Comparison of ENCODE assay signal across 20 mouse cellular contexts in genomic region chr1:180415064-180415463, GRCm38 (mm10).
"Had no signal": no experiment of that assay in that cellular context is flagged by ENCODE, and none has a peak within 500 bp of the region (broad histone marks: within the 10 kb centered on the region; RNA-seq: fewer than 3 reads in every experiment).

No protein-coding gene starts in this region.

- H3K4me1 ChIP-seq: liver, embryonic 15.5 days had no signal

- H3K27me3 ChIP-seq: intestine, embryonic 15.5 days; limb, embryonic 13.5 days; liver, embryonic 12.5 days; liver, embryonic 15.5 days; megakaryocyte, embryonic 14.5 days; midbrain, embryonic 13.5 days; neural tube, embryonic 13.5 days had no signal

- H3K36me3 ChIP-seq: liver, embryonic 15.5 days; midbrain, embryonic 13.5 days; neural tube, embryonic 13.5 days had no signal

- DNase-seq: kidney, adult 11 months; kidney, adult 8-10 months; kidney, postnatal 14 days; layer of hippocampus, adult 9-11 months; liver; lung, adult 2 months; lung, postnatal 36 days; thymus, postnatal 25 days had no signal

- H3K4me3 ChIP-seq: intestine, embryonic 15.5 days; layer of hippocampus, adult 2 months; limb, embryonic 10.5 days; limb, embryonic 13.5 days; liver, embryonic 12.5 days; liver, embryonic 15.5 days; megakaryocyte, embryonic 14.5 days; midbrain, embryonic 10.5 days; midbrain, embryonic 13.5 days; myocyte; neural tube, embryonic 13.5 days had no signal

- H3K27ac ChIP-seq: intestine, embryonic 15.5 days; layer of hippocampus, adult 2 months; limb, embryonic 10.5 days; limb, embryonic 13.5 days; liver, embryonic 12.5 days; liver, embryonic 15.5 days; midbrain, embryonic 10.5 days; midbrain, embryonic 13.5 days; neural tube, embryonic 13.5 days had no signal

- ATAC-seq: intestine, embryonic 15.5 days; liver, embryonic 12.5 days; midbrain, embryonic 13.5 days; midbrain, embryonic 16.5 days had no signal

- H3K4me2 ChIP-seq: intestine, embryonic 15.5 days; limb, embryonic 13.5 days; liver, embryonic 12.5 days; liver, embryonic 15.5 days; midbrain, embryonic 13.5 days; neural tube, embryonic 13.5 days had no signal

- H3K9ac ChIP-seq: intestine, embryonic 15.5 days; limb, embryonic 13.5 days; liver, embryonic 12.5 days; liver, embryonic 15.5 days; midbrain, embryonic 13.5 days; neural tube, embryonic 13.5 days had no signal

- H3K9me3 ChIP-seq: intestine, embryonic 15.5 days; limb, embryonic 10.5 days; limb, embryonic 13.5 days; liver, embryonic 12.5 days; liver, embryonic 15.5 days; megakaryocyte, embryonic 14.5 days; midbrain, embryonic 10.5 days; midbrain, embryonic 13.5 days; neural tube, embryonic 13.5 days had no signal
